Mouse (Mus musculus) forebrain, postnatal 0 days (tissue): ENCODE data around the gene Myh14. TPM values are rescaled to one million over a fixed set of nuclear protein-coding genes. Genes with fewer than 3 reads are reported as not detected.
A peak's percentile ranks its signal among the peaks of the same experiment; 100 is the strongest.

Experiments
- ATAC-seq: fragments of 200-750 bp; cut with Nextera tagmentation; 2 replicates; pipeline ENCODE4 v1.8.0; 2017; ENCODE audit warnings: mild to moderate bottlenecking, moderate library complexity
- DNase-seq: peaks from one replicate; pipeline ENCODE4 v3.0.0-alpha.2; 2015
- H3K27ac ChIP-seq: fragments of 300-500 bp; sonication (generic); 2 replicates; pipeline ENCODE4 v1.5.1; 2014; ENCODE audit warnings: low read depth, mild to moderate bottlenecking, antibody characterized with exemption, low read length, moderate library complexity, mixed read lengths
- H3K27me3 ChIP-seq: fragments of 300-500 bp; sonication (generic); 2 replicates; pipeline ENCODE4 v1.6.1; 2014; ENCODE audit warnings: mild to moderate bottlenecking, low read length, mixed read lengths; ENCODE audit not compliant: insufficient read depth
- H3K36me3 ChIP-seq: fragments of 300-500 bp; sonication (generic); 2 replicates; pipeline ENCODE4 v1.6.1; 2014; ENCODE audit warnings: mild to moderate bottlenecking, moderate library complexity; ENCODE audit not compliant: insufficient read depth
- H3K4me1 ChIP-seq: fragments of 300-500 bp; sonication (generic); 2 replicates; pipeline ENCODE4 v1.6.1; 2014; ENCODE audit warnings: antibody characterized with exemption; ENCODE audit not compliant: insufficient read depth
- H3K4me2 ChIP-seq: fragments of 300-500 bp; sonication (generic); 2 replicates; pipeline ENCODE4 v1.6.1; 2014; ENCODE audit warnings: low read depth, mild to moderate bottlenecking, moderate library complexity
- H3K4me3 ChIP-seq: fragments of 300-500 bp; sonication (generic); 2 replicates; pipeline ENCODE4 v1.5.1; 2014; ENCODE audit warnings: low read depth, low read length, mixed read lengths
- H3K9ac ChIP-seq: fragments of 300-500 bp; sonication (generic); 2 replicates; pipeline ENCODE4 v1.6.1; 2014; ENCODE audit warnings: mild to moderate bottlenecking
- H3K9me3 ChIP-seq: fragments of 300-500 bp; sonication (generic); 2 replicates; pipeline ENCODE4 v1.6.1; 2016; ENCODE audit warnings: low read length
- CTCF ChIP-seq: sonication (generic); IDR thresholded peaks from 2 replicates; pipeline ENCODE4 v1.5.1; 2016; ENCODE audit warnings: antibody characterized with exemption, control low read depth, low read depth
- WGBS: fragments of 180-500 bp; shearing (Covaris S2); extraction: QIAGEN DNeasy Blood & Tissue Kit; methylation state at CpG from one replicate; pipeline ENCODE4 v1.1.7; 2014; 5-methylcytosine and 5-hydroxymethylcytosine counted together
- polyA plus RNA-seq: library from polyadenylated mRNA; unstranded; fragments of >200 nt; fragmentation: Nextera tagmentation; extraction: Ambion mirVana; gene quantifications from 2 replicates; pipeline ENCODE4 v1.2.1, GENCODE M21; 2015
- total RNA-seq: library from RNA; depleted of rRNA; stranded (reverse); fragments of >200 nt; gene quantifications from 2 replicates; pipeline ENCODE4 v1.2.3, GENCODE M21; 2014

The Myh14 gene
- total and polyA plus RNA-seq, 2 experiments from 2014 or later = 4.2 to 11.9 TPM

DNA sequence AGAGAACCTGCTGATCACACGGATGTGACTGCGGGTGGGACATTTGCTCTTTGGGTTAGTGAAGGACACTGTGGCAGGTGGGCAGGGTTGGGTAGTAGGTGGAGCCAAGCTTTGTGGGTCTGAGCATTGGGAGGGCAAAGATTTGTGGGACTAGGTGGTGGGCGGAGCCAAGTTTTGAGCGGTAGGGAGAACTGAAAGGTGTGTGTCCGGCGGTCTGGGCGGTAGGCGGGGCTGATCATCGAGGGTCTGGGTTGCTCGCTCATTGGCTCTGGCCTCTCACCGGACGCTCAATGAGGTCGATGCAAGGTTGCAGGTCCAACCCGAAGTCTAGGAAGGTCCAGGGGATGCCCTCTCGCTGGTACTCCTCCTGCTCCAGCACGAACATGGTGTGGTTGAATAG, 32.0 kb downstream of the Myh14 start:
- TF ChIP-seq CTCF = no peak
- Histone ChIP-seq H3K4me2 (no peak overlapping the region), H3K27me3 (peaks cover 17% of the 10 kb centered on the region), H3K36me3 (no peaks in the 10 kb centered on the region), H3K9ac (no peak overlapping the region), H3K27ac (no peak overlapping the region), H3K4me3 (no peak overlapping the region), H3K4me1 (no peaks in the 10 kb centered on the region), H3K9me3 (no peaks in the 10 kb centered on the region)
- WGBS = 2% methylated on average over 16 of the region's 16 CpGs
- ATAC-seq (no peak), DNase-seq (no peak)

DNA sequence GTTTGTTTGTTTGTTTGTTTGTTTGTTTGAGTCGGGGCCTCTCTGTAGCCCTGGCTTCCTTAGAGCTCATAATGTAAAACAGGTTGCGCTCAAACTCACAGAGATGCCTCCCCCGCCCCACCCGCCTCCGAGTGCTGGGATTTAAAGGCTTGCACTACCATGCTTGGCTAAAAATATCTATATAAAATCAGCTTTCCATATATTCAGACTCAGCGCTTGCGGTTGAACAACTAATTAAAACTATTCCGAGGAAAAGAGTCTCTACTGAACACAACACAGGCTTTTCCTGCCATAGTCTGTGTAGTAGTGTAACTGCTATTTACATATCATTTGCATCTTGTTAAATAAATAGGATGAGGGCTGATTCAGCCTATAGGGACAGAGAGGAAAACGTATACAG, 34.0 kb downstream of the Myh14 start:
- Histone ChIP-seq H3K27ac (no peak overlapping the region), H3K4me2 (no peak overlapping the region), H3K9ac (no peak overlapping the region), H3K27me3 (peaks cover 17% of the 10 kb centered on the region), H3K9me3 (no peaks in the 10 kb centered on the region), H3K4me1 (no peaks in the 10 kb centered on the region), H3K4me3 (no peak overlapping the region), H3K36me3 (no peaks in the 10 kb centered on the region)
- TF ChIP-seq CTCF = no peak
- peak; percentile 58 for ATAC-seq
- DNase-seq = no peak
- WGBS = 79% methylated on average over 9 of the region's 9 CpGs

DNA sequence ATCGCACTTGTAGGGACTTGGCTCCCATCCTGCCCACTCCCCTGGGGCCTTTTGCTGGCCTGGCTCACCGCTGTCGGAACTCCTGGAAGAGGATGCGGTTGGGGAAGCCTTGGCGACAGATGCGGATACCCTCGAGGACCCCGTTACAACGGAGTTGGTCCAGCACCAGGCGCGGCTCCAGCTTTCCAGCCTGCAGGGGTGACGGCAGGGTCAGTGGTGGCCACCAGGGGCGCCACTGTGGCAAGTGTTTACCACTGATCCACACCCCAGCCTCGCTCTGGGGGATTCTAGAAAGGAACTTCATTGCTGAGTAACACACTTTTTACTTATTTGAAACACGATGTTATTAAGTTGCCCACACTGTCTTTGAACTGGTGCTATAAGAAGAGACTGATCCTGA, 37.2 kb downstream of the Myh14 start:
- Histone ChIP-seq H3K4me3 (no peak overlapping the region), H3K9me3 (no peaks in the 10 kb centered on the region), H3K27me3 (peaks cover 2% of the 10 kb centered on the region; the same call in 1 of the 2 replicates), H3K4me2 (no peak overlapping the region), H3K27ac (no peak overlapping the region), H3K4me1 (no peaks in the 10 kb centered on the region), H3K36me3 (no peaks in the 10 kb centered on the region), H3K9ac (no peak overlapping the region)
- TF ChIP-seq CTCF = peak; percentile 51
- ATAC-seq = no peak
- WGBS = 23% methylated on average over 15 of the region's 15 CpGs
- no peak for DNase-seq

DNA sequence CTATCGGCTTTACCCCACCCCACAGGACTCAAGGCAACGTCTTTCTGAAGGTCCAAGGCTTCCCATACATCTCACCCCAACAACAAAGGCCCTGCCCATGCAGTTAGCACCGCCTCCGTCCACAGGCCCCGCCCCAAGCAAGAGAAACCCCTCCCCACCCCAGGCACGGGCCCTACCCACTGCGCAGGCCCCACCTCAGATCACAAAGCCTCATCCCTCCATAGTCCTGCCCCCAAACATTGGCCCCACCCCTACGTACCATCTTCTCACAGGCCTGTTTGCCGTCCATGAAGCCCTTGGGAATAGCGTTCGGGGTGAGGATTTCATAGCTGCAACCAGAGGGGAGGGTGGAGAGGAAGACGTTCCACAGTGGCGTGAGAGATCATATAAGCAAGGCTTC, 38.0 kb downstream of the Myh14 start:
- TF ChIP-seq CTCF = no peak
- 33% methylated on average over 13 of the region's 13 CpGs for WGBS
- Histone ChIP-seq H3K4me3 (no peak overlapping the region), H3K36me3 (no peaks in the 10 kb centered on the region), H3K27me3 (no peaks in the 10 kb centered on the region), H3K4me1 (no peaks in the 10 kb centered on the region), H3K9ac (no peak overlapping the region), H3K9me3 (no peaks in the 10 kb centered on the region), H3K27ac (no peak overlapping the region), H3K4me2 (no peak overlapping the region)
- DNase-seq = no peak
- no peak for ATAC-seq

DNA sequence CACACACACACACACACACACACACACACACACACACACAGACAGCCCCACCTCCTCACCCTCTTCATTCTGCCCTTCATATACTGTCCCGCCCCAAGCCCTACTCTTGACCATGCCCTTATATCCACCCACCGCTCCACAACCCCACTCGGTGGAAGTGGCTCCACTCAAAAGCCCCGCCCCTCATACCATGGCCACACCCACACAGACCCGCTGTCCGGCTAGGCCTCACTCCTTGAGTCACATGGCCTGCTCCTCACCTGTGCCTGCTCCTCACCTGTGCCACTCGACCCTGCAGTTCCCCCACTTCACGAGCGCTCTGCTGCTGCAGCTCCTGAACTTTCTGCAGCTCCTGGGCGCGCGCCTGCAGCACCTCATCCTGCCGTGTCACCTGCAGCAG, 40.2 kb downstream of the Myh14 start:
- H3K27ac ChIP-seq = no peak overlapping the region
- H3K27me3 ChIP-seq = no peaks in the 10 kb centered on the region
- H3K4me2 ChIP-seq = no peak overlapping the region
- no peak overlapping the region for H3K9ac ChIP-seq
- no peak for ATAC-seq
- DNase-seq = no peak
- TF ChIP-seq CTCF = no peak
- H3K4me1 ChIP-seq = no peaks in the 10 kb centered on the region
- no peak overlapping the region for H3K4me3 ChIP-seq
- H3K9me3 ChIP-seq = no peaks in the 10 kb centered on the region
- no peaks in the 10 kb centered on the region for H3K36me3 ChIP-seq
- 84% methylated on average over 13 of the region's 13 CpGs for WGBS

DNA sequence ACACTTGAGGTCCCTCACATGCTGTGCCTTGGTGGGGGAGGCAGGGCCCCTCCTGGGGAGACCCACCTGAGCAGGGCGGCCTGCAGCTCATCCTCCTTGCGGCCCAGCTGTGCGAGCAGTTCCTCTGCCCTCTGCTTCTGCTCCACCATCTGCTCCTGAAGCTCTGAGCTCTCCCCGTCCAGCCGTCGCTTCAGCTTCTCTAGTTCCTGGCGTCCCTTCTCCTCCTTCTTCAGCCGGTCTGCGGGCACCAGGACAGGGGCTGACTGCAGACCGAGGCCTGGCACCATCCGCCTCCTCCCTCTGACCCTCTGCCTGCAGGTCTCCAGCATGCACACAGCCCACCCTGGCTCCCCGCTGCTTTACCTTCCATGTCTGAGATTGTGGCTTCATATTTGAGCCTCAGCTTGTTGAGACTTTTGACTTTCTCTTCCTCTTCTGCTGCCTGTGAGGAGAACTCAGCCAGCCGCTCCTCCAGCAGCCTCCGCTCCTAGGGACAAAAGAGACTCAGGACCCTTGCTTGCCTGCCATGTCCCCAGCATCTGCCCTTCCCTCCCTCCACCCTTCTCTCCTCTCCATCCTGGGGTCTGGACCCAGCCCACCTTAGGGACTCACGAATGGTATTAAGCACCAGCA, 42.1 kb downstream of the Myh14 start:
- no peaks in the 10 kb centered on the region for H3K36me3 ChIP-seq
- H3K27ac ChIP-seq = no peak overlapping the region
- no peak for ATAC-seq
- no peaks in the 10 kb centered on the region for H3K9me3 ChIP-seq
- DNase-seq = no peak
- no peaks in the 10 kb centered on the region for H3K27me3 ChIP-seq
- WGBS = 86% methylated on average over 15 of the region's 15 CpGs
- no peak overlapping the region for H3K4me3 ChIP-seq
- H3K4me1 ChIP-seq = no peaks in the 10 kb centered on the region
- H3K4me2 ChIP-seq = no peak overlapping the region
- TF ChIP-seq CTCF = no peak
- H3K9ac ChIP-seq = no peak overlapping the region

DNA sequence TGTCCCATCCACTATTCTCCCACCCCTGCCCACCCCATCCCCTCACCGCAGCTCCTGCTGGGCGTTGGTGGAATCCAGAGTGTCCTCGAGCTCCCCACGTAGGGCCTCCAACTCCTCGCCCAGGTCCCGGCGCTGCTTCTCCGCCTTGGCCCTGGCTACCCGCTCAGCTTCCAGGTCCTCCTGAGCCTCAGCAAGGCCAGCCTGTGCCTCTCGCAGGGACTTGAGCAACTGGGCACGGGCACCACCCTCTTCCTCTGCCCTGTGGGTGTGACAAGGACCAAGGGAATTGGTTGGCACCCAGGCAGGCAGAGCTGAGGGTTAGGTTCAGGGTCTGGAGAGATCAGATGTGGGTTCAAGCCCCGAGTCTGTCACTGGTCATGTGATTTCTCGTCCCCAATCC, 43.7 kb downstream of the Myh14 start:
- no peak for TF ChIP-seq CTCF
- WGBS = 80% methylated on average over 13 of the region's 13 CpGs

DNA sequence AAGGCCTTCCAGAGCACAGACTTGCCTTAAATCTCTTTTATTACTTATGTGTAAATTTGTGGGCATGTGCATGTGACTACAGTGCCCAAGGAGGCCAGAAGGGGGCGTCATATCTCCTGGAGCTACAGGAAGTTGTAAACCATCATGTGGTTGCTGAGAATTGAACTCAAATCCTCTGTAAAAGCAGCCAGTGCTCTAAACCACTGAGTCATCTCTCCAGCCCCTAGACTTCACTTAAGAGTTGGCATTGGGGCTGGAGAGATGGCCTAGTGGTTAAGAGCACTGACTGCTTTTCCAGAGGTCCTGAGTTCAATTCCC, 44.6 kb downstream of the Myh14 start:
- Histone ChIP-seq H3K36me3 (no peaks in the 10 kb centered on the region), H3K27me3 (no peaks in the 10 kb centered on the region), H3K4me1 (no peaks in the 10 kb centered on the region), H3K9me3 (no peaks in the 10 kb centered on the region), H3K27ac (no peak overlapping the region), H3K9ac (no peak overlapping the region), H3K4me3 (no peak overlapping the region), H3K4me2 (no peak overlapping the region)
- DNase-seq (no peak), ATAC-seq (no peak)
- WGBS = 63% methylated on average over 1 of the region's 1 CpGs
- no peak for TF ChIP-seq CTCF

More for the DNA sequence above, 43.7 kb downstream of the Myh14 start:
- Histone ChIP-seq H3K9ac (no peak overlapping the region), H3K36me3 (no peaks in the 10 kb centered on the region), H3K27ac (no peak overlapping the region), H3K9me3 (no peaks in the 10 kb centered on the region), H3K4me3 (no peak overlapping the region), H3K4me2 (no peak overlapping the region), H3K4me1 (no peaks in the 10 kb centered on the region), H3K27me3 (no peaks in the 10 kb centered on the region)
- DNase-seq (no peak), ATAC-seq (no peak)
